Mouse (Mus musculus): Measurements from ENCODE around the gene Tmem106c.

Tmem106c gene

DNA sequence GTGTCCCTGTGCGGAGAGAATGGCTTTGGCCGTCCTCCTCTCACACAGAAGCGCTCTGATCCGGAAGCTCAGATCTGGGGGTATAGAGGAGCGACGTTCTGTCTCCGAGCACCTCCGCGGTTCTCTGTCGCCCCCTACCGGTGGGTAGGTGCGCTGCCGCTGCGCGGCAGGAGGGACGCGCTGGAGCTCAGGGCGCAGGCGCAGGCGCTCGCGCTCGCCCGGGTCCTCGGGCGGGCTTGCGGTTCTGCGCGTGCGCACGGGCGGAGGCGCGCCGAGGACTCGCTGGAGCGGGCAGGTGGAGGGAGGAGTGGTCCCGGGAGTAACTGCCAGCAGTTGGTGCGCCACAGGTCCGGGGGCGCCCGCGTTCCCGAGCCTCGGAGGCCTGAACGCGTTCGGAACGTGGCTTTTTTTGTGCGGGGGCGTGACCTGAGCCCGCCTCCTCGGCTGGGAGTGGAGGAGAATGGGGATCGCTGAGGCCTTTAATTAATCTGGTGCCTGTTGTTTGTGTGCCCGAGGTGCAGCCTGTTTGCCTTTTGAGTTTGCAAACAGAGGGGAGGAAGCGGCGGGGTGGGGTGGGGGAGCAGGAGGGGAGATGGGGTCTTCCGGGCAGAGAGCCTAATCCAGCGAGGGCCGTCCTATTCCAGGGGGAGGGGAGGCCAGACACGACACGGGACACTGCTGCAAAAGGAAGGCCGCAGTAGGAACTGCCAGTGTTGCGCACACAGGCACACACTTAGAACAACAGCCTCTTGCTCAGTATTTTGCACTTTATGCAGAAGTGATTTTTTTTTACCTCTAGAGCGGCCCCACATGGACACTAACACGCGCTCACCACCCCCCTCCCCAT lies at the start of gene Tmem106c:
Tmem106c (plus strand) TSS at position 212 of the 847 bp plus-strand sequence.
- peak; percentile 94 for DNase-seq

DNA sequence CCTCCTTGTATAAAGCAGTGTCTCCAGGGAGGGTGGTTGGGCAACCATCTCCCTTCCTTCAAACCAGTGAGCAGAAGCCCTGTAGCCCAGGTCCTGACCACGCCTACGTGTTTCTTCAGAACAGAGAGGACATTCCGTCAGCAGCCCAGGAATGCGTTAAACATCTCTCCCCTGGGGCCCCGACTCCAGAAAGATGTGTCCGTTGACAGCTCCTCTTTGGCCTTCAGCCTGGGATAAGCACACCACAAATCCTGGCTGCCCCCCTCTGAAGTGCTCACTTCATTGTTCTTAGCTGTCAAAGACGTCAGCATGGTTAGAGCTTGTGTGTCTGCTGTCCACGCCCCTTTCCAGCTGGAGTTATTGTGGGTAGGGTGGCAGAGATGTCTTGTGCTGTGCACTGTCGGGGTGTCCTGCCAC lies 49.7 kb upstream of the Tmem106c start:
- peak; percentile 41 for DNase-seq

DNA sequence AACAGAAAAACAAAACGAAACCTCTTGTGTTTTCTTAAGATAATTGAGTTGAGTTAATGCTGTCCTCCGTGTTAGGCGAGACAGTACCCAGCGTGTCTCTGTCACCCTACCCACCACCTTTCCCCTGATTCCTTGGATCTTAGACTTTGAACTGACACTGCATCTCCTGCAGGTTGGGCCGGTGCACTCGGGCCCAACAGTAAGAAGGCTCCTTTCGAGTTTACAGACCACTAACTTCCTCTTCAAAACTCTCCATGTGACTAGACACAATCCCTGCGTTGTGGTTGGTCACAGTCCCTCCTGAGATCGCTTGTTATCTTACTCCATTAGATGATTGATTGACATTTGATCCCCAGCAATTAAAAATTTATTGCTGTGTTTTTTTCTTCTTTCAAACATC lies 46.0 kb upstream of the Tmem106c start:
- no peak for DNase-seq

DNA sequence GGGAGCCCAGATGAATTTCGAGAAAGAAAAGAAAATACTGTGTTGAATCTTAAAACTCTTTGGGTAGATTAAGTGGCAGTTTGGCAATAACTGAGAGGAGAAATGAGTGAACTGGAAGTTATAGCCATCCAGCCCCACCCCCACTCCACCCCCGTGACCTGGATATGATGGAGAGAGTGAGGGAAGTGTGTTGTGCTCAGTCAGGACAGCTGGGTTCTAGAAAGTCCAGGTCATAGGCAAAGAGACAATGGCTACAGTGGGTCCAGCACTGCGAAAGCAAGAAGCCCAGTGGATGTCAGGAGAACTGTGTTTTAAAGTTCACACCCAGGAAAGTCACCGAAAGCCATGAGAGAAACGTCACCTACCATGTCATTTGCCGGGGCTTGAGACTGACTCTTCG lies 44.8 kb upstream of the Tmem106c start:
- no peak for DNase-seq

DNA sequence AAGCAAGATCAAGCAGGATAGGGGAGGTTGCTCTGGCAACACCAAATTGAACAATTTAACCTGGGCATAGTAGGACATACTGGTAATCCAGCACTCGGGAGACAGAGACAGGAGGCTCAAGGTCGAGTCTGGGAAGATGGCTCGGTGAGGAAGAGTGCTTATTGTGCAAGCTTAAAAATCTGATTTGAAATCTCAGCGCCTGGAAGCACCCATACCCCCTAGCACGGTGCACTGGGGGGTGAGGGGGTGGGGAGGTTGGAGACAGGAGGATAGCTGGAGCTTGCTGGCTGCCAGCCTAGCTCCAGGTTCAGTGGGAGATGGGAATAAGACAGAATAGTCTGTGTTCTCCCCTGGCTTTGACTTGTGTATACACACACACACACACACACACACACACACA lies 43.7 kb upstream of the Tmem106c start:
- DNase-seq: no peak

DNA sequence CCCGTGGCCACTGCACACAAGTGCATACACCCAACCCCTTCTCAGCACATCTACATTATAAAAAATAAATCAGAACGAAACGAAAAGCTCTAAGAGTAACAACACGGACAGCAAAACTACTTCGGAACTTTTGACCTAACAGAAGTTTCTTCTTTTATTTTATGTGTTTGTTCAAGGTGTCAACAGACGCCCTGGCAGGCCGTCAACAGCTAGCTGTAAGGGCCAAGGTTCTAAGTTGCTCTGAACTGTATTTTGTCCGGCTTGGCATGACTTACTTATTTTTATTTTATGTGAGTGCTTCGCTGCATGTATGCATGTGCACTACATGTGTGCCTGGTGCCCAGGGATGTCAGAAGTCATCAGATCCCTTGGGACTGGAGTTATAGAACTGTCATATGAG lies 42.2 kb upstream of the Tmem106c start:
- no peak for DNase-seq

DNA sequence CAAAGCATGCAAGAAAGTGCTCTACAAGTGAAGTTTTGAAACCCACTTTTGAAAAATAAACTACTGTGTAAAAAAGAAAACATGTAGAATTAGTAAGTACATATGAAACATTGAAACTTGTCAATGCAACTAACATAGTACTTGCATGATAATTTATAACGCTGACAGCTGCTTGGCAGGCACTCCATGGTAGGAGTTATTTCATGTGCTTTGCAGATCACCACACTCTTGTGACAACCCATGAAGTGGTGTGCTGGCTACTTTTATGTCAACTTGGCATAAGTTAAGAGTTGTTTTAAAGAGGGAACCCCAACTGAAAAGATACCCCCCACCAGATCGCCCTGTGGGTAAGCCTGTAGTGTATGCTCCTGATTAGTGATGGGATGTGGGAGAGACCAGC lies 41.6 kb upstream of the Tmem106c start:
- DNase-seq: no peak

DNA sequence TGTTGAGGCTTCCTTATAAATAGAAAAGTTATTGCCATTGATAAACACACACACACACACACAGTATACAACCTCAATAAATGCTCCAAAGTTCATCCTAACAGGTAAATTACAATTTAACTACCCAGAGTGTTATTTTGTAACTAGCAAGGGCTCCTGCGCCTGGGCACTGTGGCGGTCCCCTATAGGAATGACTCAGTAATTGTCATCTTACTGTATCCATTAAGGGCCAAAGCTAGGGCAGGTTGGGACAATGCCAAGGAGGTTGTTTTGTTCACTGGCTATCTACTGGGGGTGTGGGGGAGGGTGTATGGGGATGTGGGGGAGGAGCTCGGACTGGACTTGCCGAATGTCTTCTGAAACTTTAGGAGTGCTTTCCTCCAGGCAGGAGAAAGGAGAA lies 37.0 kb upstream of the Tmem106c start:
- DNase-seq: no peak

DNA sequence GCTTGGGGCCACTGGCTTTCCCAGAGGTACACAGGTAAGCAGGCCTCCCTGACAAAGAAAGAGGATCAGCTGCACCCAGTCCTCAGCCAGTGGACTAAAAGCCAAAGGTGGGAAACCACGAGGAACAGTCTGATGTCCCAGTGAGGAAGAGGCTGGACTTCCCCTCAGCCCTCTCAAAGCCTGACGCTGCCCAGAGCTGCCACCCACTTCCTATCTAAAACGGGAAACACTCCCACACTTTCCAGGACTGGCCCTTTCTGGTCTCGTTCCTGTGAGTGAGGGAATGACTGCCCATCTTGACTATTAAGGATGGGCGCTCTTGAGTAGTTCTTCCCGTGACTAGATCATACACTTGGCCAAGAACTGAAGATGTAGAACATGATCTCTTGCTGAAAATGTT lies 36.2 kb upstream of the Tmem106c start:
- no peak for DNase-seq

DNA sequence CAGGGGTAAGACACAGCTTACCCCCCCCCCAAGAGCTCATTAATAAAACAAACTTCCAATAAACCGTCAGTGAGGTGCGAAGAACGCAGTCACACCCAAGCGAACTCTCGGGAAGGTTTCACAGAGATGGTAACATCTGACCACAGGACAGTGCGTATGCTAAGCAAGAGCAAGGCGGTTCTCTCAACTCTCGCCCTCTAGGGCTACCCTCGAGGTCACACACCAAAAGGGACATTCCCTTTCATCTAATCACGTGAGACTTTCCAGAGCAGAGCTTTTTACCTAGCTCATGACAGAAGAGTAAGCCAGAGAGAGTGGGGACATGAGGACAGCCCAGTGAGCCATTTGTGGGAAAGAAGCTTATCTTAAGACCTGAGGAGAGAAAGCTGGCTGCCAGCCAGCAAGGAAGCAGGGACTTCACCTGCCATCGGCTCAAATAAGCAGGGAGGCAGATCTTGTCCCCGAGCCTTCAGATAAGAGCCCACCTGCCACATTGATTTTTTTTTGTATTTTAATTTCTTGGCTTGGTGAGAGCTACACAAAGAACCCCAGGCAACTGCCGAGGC lies 34.7 kb upstream of the Tmem106c start:
- no peak for DNase-seq

DNA sequence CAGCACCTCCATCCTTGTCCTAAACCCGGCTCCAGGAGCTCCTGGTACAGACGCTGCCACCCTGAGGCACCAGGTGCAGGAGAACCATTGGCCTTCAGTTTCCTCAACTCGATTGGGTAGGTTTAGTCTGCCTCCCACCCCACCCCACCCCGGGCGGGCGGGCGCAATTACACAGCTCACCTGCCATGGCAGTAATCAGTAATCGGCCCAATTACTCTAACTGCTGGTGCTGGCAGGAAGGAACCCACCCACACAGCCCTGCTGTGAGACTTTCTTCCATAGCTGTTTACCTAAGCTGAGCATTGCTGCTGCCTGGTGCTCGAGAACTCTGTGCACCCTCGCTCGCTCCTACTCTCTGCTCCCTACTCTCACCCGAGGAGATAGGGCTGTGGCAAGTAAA lies 31.6 kb upstream of the Tmem106c start:
- DNase-seq: no peak

DNA sequence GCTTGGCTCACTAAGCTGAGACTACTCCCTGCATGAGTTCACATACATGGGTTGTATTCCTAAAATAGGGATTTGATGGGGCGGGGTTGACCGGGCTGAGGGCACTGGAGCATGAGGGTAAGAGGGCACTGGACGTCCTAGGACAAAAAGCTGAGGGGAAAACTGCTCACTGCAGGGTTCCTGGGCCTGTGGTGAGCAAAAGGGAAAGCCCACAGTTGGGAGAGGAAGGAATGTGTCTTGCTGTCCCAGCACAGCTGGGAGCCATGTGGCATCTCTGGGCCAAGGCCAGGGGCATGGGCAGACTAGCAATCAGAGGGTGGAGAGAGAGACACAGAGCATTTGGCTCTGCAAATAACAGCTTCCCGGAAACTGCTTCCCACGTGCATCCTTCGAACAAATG lies 25.4 kb upstream of the Tmem106c start:
- DNase-seq: no peak

DNA sequence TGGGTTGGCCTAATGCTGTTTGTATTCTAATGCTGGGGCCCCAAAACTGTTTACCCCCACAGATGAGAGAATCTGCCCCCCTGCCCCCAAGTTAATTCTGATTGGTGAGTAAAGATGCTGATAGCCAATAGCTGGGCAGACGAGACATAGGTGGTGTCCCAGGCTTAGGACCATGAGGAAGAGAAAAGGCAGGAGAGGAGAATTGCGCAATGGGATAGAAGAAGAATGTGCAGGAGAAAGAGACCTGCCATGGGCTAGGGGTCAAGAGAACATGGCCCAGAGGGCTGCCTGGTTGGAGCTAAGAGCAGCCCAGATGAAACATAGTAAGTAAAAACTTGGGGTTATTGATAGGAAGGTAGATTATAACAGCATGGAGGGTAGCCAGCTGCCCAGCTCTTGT lies 23.9 kb upstream of the Tmem106c start:
- DNase-seq: no peak

DNA sequence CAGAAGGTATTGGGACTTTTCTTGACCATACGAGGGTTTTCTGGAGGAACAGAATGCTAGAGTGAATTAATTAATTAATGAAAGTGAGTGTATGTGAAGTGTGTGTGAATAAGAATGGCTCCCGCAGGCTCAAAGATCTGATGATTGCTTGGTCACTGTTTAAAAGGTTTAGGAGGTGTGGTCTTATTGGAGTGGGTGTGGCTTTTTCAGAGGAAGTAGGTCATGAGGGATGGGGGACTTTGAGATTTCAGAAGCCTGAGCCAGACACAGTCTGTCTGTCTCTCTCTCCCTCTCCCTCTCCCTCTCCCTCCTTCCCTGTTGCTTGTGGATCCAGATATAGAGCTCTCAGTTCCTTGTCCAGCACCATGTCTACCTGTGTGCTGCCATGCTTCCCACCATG lies 22.7 kb upstream of the Tmem106c start:
- DNase-seq: no peak

DNA sequence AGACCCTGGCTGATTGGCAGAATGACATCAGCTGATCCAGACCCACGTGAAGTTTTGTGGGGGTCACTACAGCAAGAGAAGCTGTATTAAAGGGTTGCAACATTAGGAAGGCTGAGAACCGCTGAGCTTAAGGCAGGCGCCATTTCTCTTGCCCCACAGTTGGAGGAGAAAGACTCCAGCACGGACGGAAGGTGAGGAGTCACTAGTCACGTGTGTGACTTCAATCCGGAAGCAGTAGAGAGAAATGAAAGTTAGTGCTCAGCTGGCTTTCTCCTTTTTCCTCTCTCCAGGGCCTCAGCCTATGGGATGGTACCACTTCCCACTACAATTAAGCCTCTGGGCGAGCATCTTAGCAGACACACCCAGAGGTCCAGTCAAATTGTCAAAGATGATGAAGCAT lies 21.5 kb upstream of the Tmem106c start:
- DNase-seq: no peak

DNA sequence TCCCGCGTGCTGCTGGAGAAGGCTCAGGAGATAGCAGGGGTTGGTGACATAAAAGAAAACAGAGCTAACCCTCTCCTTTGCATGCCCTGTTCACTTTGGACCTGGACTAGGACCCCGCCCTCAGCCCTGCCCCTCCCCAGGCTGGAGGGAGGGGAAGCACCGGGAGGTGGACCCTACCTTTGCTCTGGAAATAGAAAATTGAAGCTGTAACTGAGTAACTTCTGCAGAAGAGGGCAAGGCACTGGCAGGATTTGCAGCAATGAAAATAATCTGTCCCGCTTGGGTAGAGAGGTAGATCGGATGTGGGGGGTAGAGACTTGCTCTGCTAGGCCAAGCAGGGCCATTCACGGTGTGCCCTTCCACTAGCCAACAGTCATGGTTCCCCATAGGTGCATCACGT lies 20.6 kb upstream of the Tmem106c start:
- DNase-seq: no peak

DNA sequence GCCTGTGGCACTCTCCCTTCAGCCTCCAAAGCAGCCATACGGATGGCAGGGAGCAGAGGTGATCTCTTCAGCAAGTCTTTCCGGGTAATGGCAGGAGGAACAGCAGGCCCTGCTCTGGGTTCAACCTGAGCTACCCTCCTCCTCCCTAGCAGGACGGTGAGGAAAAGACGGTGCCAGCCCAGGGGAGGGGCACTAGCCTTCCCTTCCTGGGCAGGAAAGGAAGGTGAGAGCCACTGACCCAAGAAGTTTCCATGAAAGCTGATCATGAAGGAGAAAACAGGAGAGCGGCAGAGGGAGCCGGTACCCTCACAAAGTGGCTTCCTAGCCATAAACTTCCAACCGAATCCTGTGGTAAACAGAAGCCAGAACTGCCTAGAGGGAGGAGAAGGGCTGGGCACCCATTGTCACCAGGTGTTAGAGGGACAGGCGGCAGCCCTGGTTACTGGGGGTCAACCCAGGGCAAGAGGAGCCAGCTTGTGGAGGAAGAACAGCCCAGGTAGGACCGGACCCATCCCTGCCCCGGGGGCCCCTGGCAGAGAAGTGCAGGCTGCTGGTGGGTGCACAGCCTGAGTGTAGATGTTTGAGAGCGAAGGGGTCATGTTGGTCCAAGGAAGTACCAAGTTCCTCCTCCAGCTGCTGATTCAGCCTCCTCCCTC lies 19.0 kb upstream of the Tmem106c start:
- DNase-seq: no peak

DNA sequence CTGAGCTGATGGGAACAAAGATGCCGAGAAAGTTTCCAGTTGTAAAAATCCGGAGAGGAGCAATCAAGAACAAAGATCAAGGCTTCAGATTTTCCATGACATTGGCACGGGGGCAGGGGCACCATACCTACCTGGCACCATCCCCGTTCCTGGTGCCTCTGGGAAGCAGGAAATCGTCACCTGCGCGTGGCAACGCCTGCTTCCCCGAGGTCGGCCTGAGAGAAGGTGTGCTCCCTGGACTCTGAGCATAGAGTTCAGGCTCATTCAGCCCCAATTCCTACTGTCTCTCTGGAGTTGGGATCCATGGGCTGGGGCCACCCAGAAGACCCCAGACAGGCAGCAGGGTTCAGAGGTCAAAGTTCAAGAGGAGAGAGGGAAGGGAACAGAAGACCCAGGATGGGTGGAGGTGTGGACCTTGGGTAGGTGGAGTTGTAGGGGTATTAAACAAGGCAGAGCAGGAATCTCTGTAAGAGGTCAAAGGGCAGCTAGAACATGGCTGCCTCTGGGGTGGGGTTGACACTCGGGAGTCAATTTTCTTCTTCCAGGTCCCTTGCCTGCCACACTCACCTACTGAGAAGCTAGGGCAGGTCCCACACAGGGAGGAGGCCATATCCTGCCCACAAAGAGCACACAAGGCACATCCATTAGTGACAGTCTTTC lies 18.2 kb upstream of the Tmem106c start:
- DNase-seq: no peak

DNA sequence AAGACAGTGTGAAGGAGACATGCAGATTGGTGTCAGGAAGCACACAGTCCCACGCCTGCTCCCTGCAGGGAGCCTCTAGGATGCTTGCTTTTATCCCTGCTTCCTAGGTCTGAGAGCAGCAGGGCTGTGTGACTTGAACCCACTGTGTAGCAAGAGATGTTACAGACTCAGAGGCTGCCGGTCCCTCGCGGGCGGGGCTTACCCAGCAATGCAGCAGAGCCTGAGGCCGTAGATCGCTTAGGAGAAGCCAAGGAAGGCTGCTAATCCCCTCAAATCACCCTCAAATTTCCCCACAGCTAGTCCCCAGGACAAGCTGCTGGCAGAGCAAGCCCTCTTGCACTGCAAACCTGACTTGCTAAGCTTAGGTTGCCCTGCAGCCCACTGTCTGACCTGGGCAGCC lies 15.3 kb upstream of the Tmem106c start:
- no peak for DNase-seq

DNA sequence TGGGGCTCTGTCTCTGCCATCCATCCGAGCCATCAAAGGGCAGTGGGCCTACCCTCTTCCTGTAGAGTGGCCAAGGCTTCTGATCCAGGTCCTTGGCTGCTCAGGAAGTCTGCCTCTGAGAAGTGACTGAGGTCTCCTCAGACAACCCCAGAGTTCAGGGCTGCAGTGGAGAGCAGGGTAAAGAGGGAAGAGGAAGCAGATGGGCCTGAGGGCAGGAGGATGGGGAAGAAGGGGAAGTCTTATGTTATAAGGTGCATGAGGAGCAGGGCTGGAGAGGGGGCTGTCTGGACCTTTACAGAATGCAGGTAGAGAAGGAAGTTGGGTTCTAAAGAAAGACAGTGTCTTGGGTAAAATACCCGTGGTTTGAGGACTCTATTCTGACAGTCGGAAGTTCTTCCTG lies 14.3 kb upstream of the Tmem106c start:
- no peak for DNase-seq

DNA sequence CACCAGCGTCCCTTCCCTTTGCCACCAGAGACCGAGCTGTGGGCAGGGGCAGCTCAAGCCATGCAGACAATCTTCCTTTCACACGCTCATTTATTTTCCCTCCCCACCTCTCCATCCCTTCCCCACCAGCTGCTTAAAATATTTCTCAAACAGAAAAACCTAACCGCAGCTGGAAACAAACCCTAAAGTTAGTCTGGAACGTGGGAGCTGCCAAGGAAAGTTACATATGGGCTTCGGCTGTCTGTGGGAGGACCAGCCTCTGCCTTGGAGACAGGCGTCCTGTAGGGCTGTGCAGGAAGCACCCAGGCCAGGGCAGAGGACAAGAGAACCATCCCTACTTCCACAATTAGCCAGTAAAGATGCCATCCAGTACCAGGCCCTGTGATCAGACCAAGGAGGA lies 13.8 kb upstream of the Tmem106c start:
- DNase-seq: no peak

DNA sequence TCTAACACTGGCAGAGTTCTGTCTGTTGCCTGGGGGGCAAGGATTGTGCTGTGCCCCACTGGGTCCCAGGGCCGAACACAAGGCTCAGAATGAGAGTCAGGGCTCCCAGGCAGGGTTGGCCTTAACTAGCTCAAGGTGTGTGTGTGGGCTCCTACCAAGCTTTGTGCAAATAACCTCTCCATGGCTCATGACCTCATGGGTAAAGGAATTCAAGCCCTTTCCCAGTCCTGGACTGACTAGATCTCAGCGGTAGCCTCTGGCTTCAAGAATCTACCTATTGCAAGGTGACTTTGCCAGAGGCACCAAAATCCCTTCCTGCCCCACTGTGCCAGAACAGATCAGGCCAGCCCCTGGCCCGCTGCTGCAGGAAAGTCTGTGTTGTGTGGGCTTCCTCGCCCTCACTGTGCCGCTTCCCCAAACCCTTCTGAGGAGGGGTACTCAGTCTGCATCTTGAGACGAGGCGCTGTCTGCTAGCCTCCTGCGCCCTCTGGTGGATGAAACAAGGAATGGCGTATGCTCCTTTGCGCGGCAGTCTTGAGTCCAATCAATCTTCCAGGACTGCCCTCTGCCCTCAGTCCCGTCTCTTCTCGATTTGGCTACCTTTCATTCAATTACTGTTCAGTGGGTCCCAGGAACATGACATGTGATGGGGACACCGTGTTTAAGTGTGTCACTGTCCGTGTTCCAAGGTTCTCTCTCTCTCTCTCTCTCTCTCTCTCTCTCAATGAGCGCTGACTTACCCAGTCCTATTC lies 11.7 kb upstream of the Tmem106c start:
- DNase-seq: peak; percentile 74

DNA sequence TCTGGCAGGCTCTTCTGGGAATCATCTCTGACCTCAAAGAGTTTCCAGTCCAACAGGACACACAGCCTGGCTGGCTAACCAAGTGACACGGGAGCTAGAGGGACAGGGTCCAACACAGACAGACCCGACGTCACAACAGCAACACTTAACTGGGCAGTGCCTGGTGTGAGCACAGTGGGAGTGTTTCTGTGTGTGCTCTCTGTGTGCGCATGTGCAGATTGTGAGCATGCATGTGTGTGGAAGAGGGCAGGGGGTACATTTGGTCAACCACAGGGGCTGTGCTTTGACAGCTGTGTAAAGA lies 11.2 kb upstream of the Tmem106c start:
- DNase-seq: no peak
